Mouse (Mus musculus) right cerebral cortex, postnatal 14 days (tissue): ENCODE measurements around the gene Irx2.

Source experiments
- DNase-seq: peaks from one replicate; pipeline ENCODE4 v3.0.0; 2022

Gene Irx2

GRCm38 (mm10) chr13:72637536-72637935 is 8.9 kb downstream of the Irx2 start:
- DNase-seq: no peak

GRCm38 (mm10) chr13:72638401-72639130 is 9.9 kb downstream of the Irx2 start:
- no peak for DNase-seq

GRCm38 (mm10) chr13:72639441-72640130 is 11.0 kb downstream of the Irx2 start:
- DNase-seq: no peak

- no peak for DNase-seq
These were observed 11.5 kb downstream of the Irx2 start for GRCm38 (mm10) chr13:72640131-72640521.

GRCm38 (mm10) chr13:72656447-72656846 is 27.8 kb downstream of the Irx2 start:
- no peak for DNase-seq

- no peak for DNase-seq
These were observed 47.2 kb downstream of the Irx2 start for GRCm38 (mm10) chr13:72675826-72676225.
